ENCODE assay signal across 25 mouse cellular contexts in the genomic region with DNA sequence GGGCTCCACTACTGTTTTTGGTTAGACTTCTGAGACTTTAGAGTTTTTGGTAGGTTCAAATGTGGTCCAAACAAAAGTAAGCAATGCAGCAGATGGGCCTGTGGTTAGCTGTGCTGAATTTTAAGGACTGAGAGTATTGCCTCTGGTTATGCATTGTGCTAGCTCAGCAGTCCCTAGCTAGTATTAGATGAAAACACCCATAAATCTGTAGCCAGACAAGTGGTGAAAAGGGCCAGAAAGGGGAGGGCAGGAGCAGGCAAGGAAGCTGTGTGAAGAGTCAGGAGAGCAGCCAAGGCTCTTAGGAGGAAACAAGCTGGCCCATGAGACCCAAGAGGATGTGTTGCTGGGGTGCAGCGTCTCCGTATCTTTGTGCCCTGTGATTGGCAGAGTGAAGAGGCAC.
DNase-seq lines count a peak whose midpoint lies in the region; ATAC-seq and TF ChIP-seq lines count a peak whose summit lies in the region.
"Had no signal": no experiment of that assay in that cellular context is flagged by ENCODE, and none has a peak within 500 bp of the region (broad histone marks: within the 10 kb centered on the region; RNA-seq: fewer than 3 reads in every experiment).

No protein-coding gene starts in this region.

- WGBS in neural tube, embryonic 12.5 days: 16% methylated on average over 2 of the region's 2 CpGs

- H3K27ac ChIP-seq in cortical plate, adult 2 months (ENCODE audit: insufficient read depth, low read length): 0 out of 2 replicates have a peak overlapping the region, but pooled peaks have one; percentile 17
- H3K27ac ChIP-seq in neural tube, embryonic 12.5 days: no peak overlapping the region
- H3K27ac ChIP-seq: forebrain, embryonic 13.5 days; hindbrain, embryonic 10.5 days; kidney, postnatal 0 days; left cerebral cortex, adult 2 months; liver, embryonic 12.5 days; midbrain, embryonic 13.5 days had no signal

- no peak overlapping the region for H3K4me2 ChIP-seq in neural tube, embryonic 12.5 days (replicated peaks)
- H3K4me2 ChIP-seq: forebrain, embryonic 13.5 days; liver, embryonic 12.5 days; midbrain, embryonic 13.5 days had no signal

- H3K4me1 ChIP-seq in cortical plate, adult 2 months (ENCODE audit: control insufficient read depth, insufficient read depth, low read length): no peaks in the 10 kb centered on the region
- H3K4me1 ChIP-seq in neural tube, embryonic 12.5 days: peaks cover 6% of the 10 kb centered on the region
- H3K4me1 ChIP-seq: forebrain, embryonic 13.5 days; hindbrain, embryonic 10.5 days; liver, embryonic 12.5 days; megakaryocyte, embryonic 14.5 days had no signal

- no peaks in the 10 kb centered on the region for H3K27me3 ChIP-seq in neural tube, embryonic 12.5 days (replicated peaks)
- H3K27me3 ChIP-seq: CH12.LX; forebrain, embryonic 13.5 days; liver, embryonic 12.5 days; megakaryocyte, embryonic 14.5 days; midbrain, embryonic 13.5 days had no signal

- peak; percentile 64 for ATAC-seq in neural tube, embryonic 12.5 days (ENCODE audit: low FRiP score, low read depth)
- ATAC-seq: activated CD4-positive, CD25-positive, alpha-beta regulatory T cell, adult 4 months; forebrain, embryonic 13.5 days; liver, embryonic 12.5 days; liver, postnatal 0 days; midbrain, embryonic 13.5 days had no signal

- H3K9me3 ChIP-seq in neural tube, embryonic 12.5 days: no peaks in the 10 kb centered on the region
- H3K9me3 ChIP-seq: forebrain, embryonic 13.5 days; hindbrain, embryonic 10.5 days; liver, embryonic 12.5 days; midbrain, embryonic 13.5 days had no signal

- no peak for TF ChIP-seq POLR2A in cortical plate, adult 2 months (IDR thresholded peaks at IDR 0.05; ENCODE audit: extremely low read depth, insufficient read depth, low read length)

- peak; percentile 21 for DNase-seq in embryo, embryonic 10.5 days (ENCODE audit: low spot score)
- DNase-seq in embryo, embryonic 10 days (ENCODE audit: low spot score): no peak
- DNase-seq in kidney, postnatal 10 days: peak; percentile 14
- DNase-seq in kidney, adult 8-10 months: no peak
- no peak for DNase-seq in lung, postnatal 10 days
- DNase-seq in spleen, postnatal 10 days (ENCODE audit: low spot score in 2 of 2): no peak
- DNase-seq: adrenal gland, adult 2 months; cerebellum, adult 18-20 months; gastrocnemius, postnatal 14 days; heart, postnatal 14 days; kidney, adult 18-20 months; liver, postnatal 0 days; lung, postnatal 4 days had no signal

- H3K9ac ChIP-seq in neural tube, embryonic 12.5 days: no peak overlapping the region
- H3K9ac ChIP-seq: forebrain, embryonic 13.5 days; liver, embryonic 12.5 days; liver, postnatal 0 days; midbrain, embryonic 13.5 days had no signal

- H3K36me3 ChIP-seq in neural tube, embryonic 12.5 days: no peaks in the 10 kb centered on the region
- H3K36me3 ChIP-seq: hindbrain, embryonic 10.5 days; liver, embryonic 12.5 days; midbrain, embryonic 13.5 days had no signal

- no peak overlapping the region for H3K4me3 ChIP-seq in cortical plate, adult 2 months (ENCODE audit: insufficient read depth, low read length)
- H3K4me3 ChIP-seq in neural tube, embryonic 12.5 days: no peak overlapping the region
- H3K4me3 ChIP-seq: erythroblast, embryonic 14.5 days; forebrain, embryonic 13.5 days; hindbrain, embryonic 10.5 days; left cerebral cortex, adult 2 months; liver, embryonic 12.5 days; megakaryocyte, embryonic 14.5 days; midbrain, embryonic 13.5 days had no signal

- no peak for TF ChIP-seq CTCF in cortical plate, adult 2 months (IDR thresholded peaks at IDR 0.05; ENCODE audit: extremely low read depth, insufficient read depth, low read length)

Comparison
In these comparisons a context has a peak if more than half of its experiments do, and no peak if none do; other contexts are left out.
1. DNase-seq: peak in embryo, embryonic 10.5 days (single experiment) and kidney, postnatal 10 days (single experiment); none in embryo, embryonic 10 days (single experiment), kidney, adult 8-10 months (0 of 2), lung, postnatal 10 days (single experiment) and spleen, postnatal 10 days (0 of 2).